Mouse (Mus musculus) brain, embryonic 14.5 days (tissue): Measurements from ENCODE around the gene Acss3. TPM values are rescaled to one million over a fixed set of nuclear protein-coding genes. Genes with fewer than 3 reads are reported as not detected.

Experiments
- DNase-seq: peaks from one replicate; pipeline ENCODE4 v3.0.0-alpha.2; 2011; ENCODE audit warnings: low read depth
- CTCF ChIP-seq: fragments of 200-500 bp; IDR thresholded peaks from 2 replicates; pipeline ENCODE4 v1.5.1; 2012; ENCODE audit warnings: inconsistent platforms, mild to moderate bottlenecking, moderate library complexity, borderline replicate concordance; ENCODE audit not compliant: insufficient read depth, insufficient read length; ENCODE audit errors: extremely low read depth
- POLR2A ChIP-seq: fragments of 200-500 bp; IDR thresholded peaks from 2 replicates; pipeline ENCODE4 v1.6.1; 2012; ENCODE audit warnings: mild to moderate bottlenecking, inconsistent platforms, borderline replicate concordance; ENCODE audit not compliant: poor library complexity, insufficient read depth, insufficient read length, severe bottlenecking; ENCODE audit errors: extremely low read depth
- polyA plus RNA-seq: library from polyadenylated mRNA; depleted of rRNA; stranded (reverse); fragments of >200 nt; gene quantifications from 2 replicates; pipeline ENCODE4 v1.2.3, GENCODE M21; 2012

Gene Acss3
- polyA plus RNA-seq, 1 experiment = 2.4 TPM

DNA sequence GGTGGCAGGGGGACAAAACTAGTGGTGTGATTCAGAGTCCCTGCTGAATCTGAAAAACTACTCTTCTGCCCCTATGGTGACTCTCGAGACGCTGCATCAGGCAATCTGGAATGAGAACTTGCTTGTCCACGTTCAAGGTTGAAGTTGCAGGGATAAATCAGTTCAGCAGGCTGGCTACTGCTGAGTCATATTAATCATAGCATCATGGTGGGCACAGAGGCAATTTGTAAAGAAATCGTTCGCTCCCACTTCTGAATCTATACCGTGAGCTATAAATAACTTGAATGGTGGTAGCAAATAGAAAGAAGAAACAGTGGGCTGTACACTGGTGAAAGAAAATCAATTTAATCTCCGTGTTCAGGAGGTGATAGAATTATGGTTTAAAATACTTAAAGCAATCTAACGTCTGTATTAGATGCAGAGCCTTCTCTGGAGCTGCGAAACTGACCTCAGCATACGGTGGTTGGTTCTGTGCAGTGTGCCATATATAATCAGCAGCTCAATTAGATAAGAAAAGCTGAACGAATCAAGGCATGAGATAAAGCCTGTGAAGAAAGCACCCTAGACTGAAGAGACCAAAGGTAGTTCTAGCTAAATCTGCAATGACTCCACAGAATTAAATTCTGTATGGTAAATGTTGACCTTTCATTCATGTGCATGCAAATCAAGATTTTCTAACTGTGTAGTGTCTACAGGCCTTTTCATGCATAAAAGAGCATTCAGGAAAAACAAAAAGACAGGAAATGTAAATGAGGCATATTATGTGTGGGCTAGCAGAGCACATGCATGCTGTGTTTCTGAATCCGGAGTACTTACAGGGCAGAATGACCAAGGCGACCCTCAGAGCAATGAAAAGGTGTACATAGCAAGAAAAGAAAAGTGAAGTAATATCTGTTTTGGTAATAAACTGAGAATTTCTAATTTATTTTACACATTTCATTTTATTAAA, 148.0 kb downstream of the Acss3 start:
- TF ChIP-seq CTCF (no peak), POLR2A (no peak)
- peak; percentile 63 for DNase-seq

DNA sequence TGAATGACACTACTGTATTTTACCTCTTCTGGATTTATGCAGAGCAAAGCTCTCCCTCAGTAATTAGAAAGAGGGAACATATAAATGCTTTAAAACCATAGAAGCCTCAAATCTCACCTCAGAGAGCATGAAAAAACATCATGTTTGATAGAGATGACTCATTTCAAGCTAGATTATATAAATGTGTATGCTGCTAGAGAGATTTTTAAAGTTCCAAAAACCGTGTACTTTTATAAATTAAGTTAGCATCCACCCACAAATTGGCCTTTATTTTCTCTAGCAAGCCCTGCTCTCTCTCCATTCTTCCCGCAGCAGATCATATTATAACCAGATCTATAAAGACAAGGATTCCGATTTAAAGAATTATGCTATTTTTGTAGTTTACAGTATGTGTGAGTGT, 164.4 kb downstream of the Acss3 start:
- no peak for DNase-seq
- TF ChIP-seq POLR2A = no peak
- TF ChIP-seq CTCF = no peak

- TF ChIP-seq CTCF = no peak
- TF ChIP-seq POLR2A = no peak
- DNase-seq = no peak
Observed at GRCm38 (mm10) chr10:106941380-106941779, 182.1 kb downstream of the Acss3 start.

DNA sequence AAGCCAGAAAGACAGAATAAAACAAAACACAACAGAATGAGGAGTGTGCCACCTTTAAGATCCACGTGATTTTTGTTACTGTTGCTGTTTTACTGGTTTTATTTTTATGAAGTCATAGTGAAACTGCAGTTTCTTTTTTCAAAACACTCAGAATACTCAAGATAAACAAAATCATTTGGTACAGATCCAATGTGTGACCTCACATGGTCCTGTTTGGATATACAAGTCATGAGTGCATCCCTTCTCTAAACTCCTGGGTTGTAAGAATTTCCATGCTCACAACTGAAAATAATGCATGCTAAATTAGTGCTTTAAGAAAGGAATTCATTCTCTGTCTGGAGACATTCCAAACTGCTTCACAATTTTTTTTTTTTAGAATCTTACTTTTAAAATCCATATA, 184.0 kb downstream of the Acss3 start:
- no peak for DNase-seq
- no peak for TF ChIP-seq CTCF
- TF ChIP-seq POLR2A = no peak

- TF ChIP-seq POLR2A = no peak
- TF ChIP-seq CTCF = no peak
- DNase-seq = no peak
Observed at GRCm38 (mm10) chr10:106938851-106939250, 184.6 kb downstream of the Acss3 start.

DNA sequence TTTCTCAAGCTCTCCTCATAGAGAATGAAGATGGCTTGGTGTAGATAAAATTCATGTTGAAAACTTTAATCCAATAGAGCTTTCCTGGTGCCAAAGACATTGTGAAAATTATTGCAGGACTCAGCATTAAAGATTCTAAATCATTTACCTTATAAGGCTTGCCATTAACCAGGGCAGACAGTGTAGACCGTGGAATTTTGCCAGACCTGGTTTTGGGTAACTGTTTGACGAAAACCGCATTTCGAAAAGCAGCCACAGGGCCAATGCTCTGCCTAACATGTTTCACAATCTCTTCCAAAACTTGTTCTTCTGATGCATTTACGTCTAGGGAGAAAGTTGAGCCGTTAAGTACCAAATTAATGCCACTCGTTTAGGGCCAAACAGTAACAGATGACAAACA, 186.5 kb downstream of the Acss3 start:
- TF ChIP-seq CTCF (no peak), POLR2A (no peak)
- no peak for DNase-seq

GRCm38 (mm10) chr10:106932571-106933073, 190.8 kb downstream of the Acss3 start:
- TF ChIP-seq CTCF (no peak), POLR2A (no peak)
- peak; percentile 77 for DNase-seq

DNA sequence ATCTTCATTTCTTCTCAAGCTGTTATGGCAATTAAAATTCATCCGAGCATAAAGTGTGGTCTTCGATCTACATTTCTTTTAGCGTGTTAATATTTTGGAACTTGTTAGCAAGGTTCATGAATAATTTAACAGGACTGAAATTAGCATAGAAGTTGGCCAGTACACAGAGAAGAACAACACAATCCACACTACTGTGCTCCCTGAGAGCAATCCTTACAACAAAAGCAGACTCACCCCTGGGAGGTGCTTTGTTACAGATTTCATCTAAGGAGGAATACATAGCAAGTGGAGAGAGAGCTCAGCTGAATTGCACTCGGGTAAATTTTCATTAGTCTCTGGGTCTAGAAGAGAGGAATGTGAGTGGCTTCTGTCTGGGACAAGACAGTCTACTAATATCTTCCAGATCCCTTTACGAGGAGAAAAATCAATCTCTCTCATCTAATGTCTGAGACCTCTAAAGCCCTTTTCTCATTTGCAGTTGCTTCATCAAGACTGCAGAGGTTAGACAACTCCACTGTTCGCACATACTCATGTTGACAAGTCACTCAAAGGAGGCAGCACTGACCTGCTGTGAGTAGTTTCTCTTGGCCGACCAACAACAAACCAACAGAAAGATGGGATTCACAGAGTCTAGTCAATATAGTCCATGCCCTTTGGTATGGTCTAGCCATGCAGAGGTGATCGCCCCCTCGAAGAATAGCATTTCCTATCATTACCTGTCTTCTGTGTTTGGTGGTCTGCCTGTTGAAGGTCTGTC, 194.7 kb downstream of the Acss3 start:
- TF ChIP-seq CTCF (no peak), POLR2A (no peak)
- DNase-seq = peak; percentile 62

DNA sequence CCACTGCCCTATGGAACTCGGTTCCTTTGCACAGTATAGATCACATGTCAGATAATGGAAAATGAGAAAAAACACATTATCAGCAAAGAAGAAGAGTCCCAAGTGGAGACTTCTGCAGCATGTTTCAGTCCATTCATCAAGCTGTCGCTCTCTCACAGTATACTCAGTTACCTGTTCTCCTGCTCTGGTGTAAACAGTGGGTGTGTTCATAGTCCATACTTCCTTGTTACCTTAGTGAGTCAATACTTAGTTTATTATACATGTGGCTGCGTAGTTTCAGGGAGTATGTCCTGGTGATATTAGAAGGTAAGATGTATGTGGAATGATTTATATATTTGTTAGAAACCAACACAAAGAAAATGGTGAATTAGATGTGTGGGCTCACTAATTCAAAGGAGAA, 198.7 kb downstream of the Acss3 start:
- TF ChIP-seq POLR2A = no peak
- TF ChIP-seq CTCF = no peak
- DNase-seq = no peak

DNA sequence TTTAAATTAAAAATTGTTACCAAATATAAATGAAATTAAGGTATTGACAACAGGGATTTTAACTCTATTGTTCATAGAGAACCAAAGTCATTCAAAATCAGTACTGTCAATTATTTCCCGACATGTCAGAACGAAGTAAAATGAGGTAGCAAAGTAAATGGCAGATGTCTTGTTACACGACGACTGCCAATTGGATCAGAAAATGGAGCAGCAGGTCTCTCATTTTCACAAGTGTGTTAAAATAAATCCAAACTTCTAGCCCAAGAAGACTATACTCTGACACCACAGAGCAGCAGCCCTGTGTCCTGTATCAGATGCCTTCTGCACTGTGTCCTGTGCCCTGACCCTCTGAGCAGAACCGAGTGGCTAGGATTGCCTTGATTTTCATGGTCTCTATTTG, 199.1 kb downstream of the Acss3 start:
- DNase-seq = peak; percentile 42
- TF ChIP-seq CTCF = no peak
- TF ChIP-seq POLR2A = no peak

DNA sequence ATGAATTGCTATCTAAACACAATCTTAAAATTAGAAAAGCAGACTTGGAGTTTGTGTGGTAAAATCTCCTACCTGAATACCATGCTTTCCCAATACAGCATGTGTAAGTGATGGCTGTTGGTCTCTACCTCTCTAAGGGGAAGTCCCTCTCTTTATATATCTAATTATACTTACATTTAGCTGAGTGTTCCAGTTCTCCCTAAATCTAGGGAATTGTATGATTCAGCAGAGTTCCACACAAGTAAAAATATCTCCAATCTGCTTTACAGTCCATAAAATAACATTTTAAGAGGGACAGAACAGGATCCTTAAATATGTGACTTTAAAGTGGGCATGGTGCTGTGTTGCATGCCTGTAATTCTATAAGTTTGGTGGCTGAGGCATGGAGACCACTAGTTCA, 208.6 kb downstream of the Acss3 start:
- TF ChIP-seq CTCF = no peak
- no peak for TF ChIP-seq POLR2A
- no peak for DNase-seq
